Mouse (Mus musculus): ENCODE measurements around the gene AL732309.1.
"Not testable (repeated sequence)": the region's sequence is repeated elsewhere in the genome, so short reads cannot be mapped to it uniquely, and the experiment has no call there.

DNA sequence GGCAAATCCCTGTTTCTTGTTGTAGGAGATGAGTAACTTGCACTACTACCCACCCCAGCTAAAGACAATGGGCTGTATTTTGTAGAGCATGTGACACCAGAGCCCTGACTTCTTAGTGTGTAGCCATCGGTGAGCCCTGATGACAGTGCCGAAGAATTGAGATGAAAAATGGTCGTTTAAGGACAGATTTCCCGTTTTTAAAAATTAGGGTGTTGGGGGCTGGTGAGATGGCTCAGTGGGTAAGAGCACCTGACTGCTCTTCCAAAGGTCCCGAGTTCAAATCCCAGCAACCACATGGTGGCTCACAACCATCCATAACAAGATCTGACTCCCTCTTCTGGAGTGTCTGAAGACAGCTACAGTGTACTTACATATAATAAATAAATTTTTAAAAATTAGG lies 10.6 kb upstream of the AL732309.1 start:
- TF ChIP-seq CTCF (IDR thresholded peaks at IDR 0.05; ENCODE audit: low read depth, low read length); POLR2A (IDR thresholded peaks at IDR 0.05; ENCODE audit: insufficient read depth, low read length): not testable (repeated sequence)
